Mouse (Mus musculus): ENCODE measurements around the gene Zrsr2. TPM values are rescaled to one million over a fixed set of nuclear protein-coding genes. Genes with fewer than 3 reads are reported as not detected.
A peak's percentile ranks its signal among the peaks of the same experiment; 100 is the strongest.

Zrsr2 gene
- polyA plus RNA-seq, 1 experiment from 2014 or later, result 53.4 TPM

DNA sequence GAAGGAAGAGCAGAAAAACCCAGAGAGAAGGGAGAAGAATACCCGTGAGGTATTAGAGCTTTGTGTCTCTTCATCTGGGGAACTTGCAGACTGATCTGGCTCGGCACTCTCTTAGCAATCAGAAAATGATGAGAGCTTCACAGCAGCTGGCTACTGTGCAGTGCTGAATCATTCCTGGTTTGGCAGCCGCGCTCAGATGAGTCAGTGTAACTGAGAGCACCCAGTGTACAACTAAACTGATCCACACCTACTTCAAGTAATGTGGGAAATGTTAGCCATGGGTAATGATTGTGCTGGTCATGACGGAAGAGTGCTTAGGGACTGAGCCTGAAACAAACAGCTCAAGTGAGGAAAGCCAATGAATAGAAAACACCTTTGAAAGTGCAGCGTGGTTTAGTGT lies 19.9 kb downstream of the Zrsr2 start:
- H3K36me3 ChIP-seq (replicated peaks), result no peaks in the 10 kb centered on the region
- H3K4me1 ChIP-seq, result no peaks in the 10 kb centered on the region
- no peak overlapping the region for H3K4me3 ChIP-seq
- H3K9me3 ChIP-seq, result no peaks in the 10 kb centered on the region
- H3K27me3 ChIP-seq (replicated peaks), result no peaks in the 10 kb centered on the region; the same call in 1 of the 2 replicates
- no peak overlapping the region for H3K4me2 ChIP-seq
- no peak overlapping the region for H3K9ac ChIP-seq
- no peak for ATAC-seq (replicated peaks)
- WGBS, result 91% methylated on average over 6 of the region's 6 CpGs
- H3K27ac ChIP-seq, result no peak overlapping the region

DNA sequence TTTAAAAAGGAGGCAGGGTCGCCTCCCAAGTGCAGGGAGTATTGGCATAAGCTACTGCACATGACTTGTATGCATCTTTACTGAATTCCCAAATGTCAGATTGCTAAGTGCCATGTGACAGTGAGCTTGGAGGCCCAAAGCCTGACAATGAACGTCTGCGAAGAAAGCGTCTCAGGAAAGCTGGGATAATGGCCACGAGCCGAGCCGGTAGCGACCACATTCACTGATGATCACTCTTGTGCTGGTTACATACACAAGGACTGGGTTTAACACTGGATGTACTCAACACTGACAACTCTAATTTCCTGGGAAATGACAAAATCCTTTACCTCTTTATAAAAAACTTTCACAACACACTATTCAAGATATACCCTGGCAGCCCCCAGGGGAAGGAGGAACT lies 23.7 kb downstream of the Zrsr2 start:
- Histone ChIP-seq H3K4me3 (no peak overlapping the region), H3K27ac (no peak overlapping the region), H3K9me3 (no peaks in the 10 kb centered on the region), H3K4me2 (no peak overlapping the region), H3K27me3 (replicated peaks) (no peaks in the 10 kb centered on the region; the same call in 1 of the 2 replicates), H3K9ac (no peak overlapping the region), H3K4me1 (no peaks in the 10 kb centered on the region), H3K36me3 (replicated peaks) (no peaks in the 10 kb centered on the region)
- ATAC-seq (replicated peaks), result no peak
- 85% methylated on average over 8 of the region's 8 CpGs for WGBS

GRCm38 (mm10) chrX:163929550-163929949 lies 28.9 kb downstream of the Zrsr2 start:
- ATAC-seq (replicated peaks), result no peak
- Histone ChIP-seq H3K27ac (no peak overlapping the region), H3K4me2 (no peak overlapping the region), H3K4me3 (no peak overlapping the region), H3K9me3 (no peaks in the 10 kb centered on the region), H3K9ac (no peak overlapping the region), H3K36me3 (replicated peaks) (no peaks in the 10 kb centered on the region), H3K27me3 (replicated peaks) (no peaks in the 10 kb centered on the region; the same call in 1 of the 2 replicates), H3K4me1 (no peaks in the 10 kb centered on the region)

DNA sequence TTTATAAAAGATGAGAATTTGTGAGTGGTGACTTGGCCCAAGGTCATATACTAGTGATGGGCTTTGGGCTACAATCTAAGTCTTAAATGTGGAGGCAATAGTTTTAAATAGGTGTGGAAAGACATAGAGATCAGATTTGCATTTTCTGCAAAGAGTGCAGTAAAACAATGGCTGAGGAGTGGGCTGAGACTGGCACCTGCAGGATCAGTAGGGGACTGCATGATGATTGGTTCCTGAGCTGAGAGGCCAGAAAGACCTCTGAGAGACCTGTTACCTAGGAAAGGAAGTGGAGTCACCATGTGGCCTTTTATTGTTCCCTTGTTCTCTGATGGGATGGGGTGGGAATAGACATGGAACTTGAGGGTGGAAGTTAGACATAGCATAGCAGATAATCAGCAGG lies 45.7 kb downstream of the Zrsr2 start:
- no peak overlapping the region for H3K4me3 ChIP-seq
- H3K4me2 ChIP-seq, result no peak overlapping the region
- no peaks in the 10 kb centered on the region for H3K4me1 ChIP-seq
- no peaks in the 10 kb centered on the region for H3K27me3 ChIP-seq (replicated peaks)
- no peaks in the 10 kb centered on the region for H3K9me3 ChIP-seq
- no peaks in the 10 kb centered on the region for H3K36me3 ChIP-seq (replicated peaks)
- ATAC-seq (replicated peaks), result no peak
- H3K27ac ChIP-seq, result no peak overlapping the region
- H3K9ac ChIP-seq, result no peak overlapping the region

DNA sequence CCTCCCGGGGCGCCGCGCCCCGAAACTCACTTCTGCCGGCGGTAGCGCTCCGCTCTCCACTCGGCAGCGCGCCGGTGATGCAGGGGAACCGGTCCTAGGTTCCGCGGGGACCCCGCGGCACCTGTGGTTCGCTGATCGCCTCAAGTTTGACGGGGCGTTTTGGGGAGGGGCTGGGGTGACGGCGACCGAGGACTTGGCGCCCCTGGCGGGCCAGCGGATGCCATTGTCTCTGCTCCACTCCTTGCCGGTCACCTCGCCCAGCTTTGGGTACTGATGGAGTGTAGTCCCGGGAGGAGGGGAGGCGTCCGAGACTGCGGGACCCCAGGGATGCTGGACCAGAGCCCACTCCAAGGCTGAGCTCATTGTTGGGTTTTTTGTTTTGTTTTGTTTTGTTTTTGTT lies 49.1 kb downstream of the Zrsr2 start:
- Histone ChIP-seq H3K27me3 (replicated peaks) (no peaks in the 10 kb centered on the region; the same call in 1 of the 2 replicates), H3K4me2 (peak overlapping the region; percentile 49), H3K4me3 (peak overlapping the region; percentile 68), H3K9me3 (no peaks in the 10 kb centered on the region), H3K9ac (peak overlapping the region; percentile 55), H3K27ac (peak overlapping the region; percentile 89), H3K36me3 (replicated peaks) (no peaks in the 10 kb centered on the region), H3K4me1 (no peaks in the 10 kb centered on the region)
- peak; percentile 44 for ATAC-seq (replicated peaks)
- WGBS, result 19% methylated on average over 34 of the region's 34 CpGs

DNA sequence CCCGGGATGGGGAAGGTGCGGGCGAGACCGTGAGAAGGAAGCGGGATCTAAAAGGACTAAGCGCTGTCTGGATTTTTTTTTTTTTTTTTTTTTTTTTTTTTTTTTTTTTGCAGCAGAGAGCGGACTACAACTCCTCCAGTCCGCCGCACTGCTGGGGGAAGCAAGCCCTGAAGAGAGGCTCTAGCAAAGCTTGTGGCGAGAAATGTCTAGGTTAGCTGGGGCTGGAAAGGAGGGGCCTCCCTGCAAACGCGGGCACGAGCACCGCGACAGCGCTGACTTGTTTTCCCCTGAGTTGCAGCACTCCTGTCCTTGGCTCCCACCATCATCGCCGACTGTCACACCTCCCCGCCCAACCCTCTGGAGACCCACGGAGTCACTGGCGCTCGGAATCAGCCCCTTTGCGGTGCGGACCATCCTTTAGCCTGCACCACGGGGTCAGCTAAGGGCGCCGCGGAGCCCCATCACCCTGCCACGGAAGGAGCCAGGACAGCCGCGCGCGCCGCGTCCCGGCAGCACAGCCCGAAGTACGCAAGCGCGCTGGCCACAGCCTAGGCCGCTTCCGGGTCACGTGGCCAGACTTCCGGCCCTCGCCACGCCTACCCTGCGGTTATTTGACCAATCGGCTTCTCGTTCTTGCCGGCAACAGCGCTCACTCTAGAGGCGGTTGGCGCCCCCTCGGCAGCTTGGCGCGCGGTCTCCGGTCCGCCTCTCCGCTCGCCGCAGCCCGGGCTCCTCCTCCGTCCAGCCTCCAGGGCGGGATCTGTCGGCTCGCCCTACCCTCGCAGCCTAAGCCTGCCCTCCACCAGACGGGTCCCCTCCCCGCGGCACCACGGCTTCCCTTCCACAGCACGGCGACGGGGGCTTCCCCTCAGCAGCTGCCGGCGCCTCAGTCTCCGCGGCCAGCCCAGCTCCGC lies 49.9 kb downstream of the Zrsr2 start, which contains the start of gene Ap1s2:
TSS of gene Ap1s2 (plus strand) at position 681 of the 914 bp plus-strand sequence.
- H3K4me2 ChIP-seq, result peak within 1 kb of the TSS; percentile 49
- WGBS, result 23% methylated on average over 79 of the region's 80 CpGs
- peak within 1 kb of the TSS; percentile 68 for H3K4me3 ChIP-seq
- H3K27ac ChIP-seq, result peak within 1 kb of the TSS; percentile 89
- ATAC-seq (replicated peaks), result peak; percentile 99
- no peaks in the 10 kb centered on the region; the same call in none of the 2 replicates for H3K27me3 ChIP-seq (replicated peaks)
- H3K4me1 ChIP-seq, result no peaks in the 10 kb centered on the region
- peak within 1 kb of the TSS; percentile 55 for H3K9ac ChIP-seq
- no peaks in the 10 kb centered on the region for H3K36me3 ChIP-seq (replicated peaks)
- no peaks in the 10 kb centered on the region for H3K9me3 ChIP-seq

DNA sequence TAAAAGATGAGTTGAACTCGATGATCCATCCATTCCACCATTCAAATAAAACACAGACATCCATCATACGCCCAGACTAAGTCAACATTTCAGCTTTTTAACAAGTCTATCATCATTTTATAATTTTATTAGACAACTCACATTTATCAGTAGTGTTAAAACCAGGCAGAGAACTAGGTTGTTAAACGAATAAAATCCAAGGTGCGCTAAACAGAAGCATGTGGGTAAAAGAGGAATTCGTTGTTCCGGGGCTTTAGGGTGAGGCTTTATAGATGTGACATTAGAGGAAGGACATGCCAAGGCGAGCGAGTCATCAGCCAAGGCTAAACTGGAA lies 50.5 kb downstream of the Zrsr2 start:
- H3K9ac ChIP-seq, result no peak overlapping the region
- no peaks in the 10 kb centered on the region for H3K4me1 ChIP-seq
- no peaks in the 10 kb centered on the region; the same call in none of the 2 replicates for H3K27me3 ChIP-seq (replicated peaks)
- 23% methylated on average over 8 of the region's 8 CpGs for WGBS
- ATAC-seq (replicated peaks), result no peak
- peak overlapping the region; percentile 68 for H3K4me3 ChIP-seq
- H3K27ac ChIP-seq, result peak overlapping the region; percentile 89
- H3K36me3 ChIP-seq (replicated peaks), result no peaks in the 10 kb centered on the region
- H3K9me3 ChIP-seq, result no peaks in the 10 kb centered on the region
- peak overlapping the region; percentile 46 for H3K4me2 ChIP-seq

GRCm38 (mm10) chrX:163906861-163907260 lies 51.6 kb downstream of the Zrsr2 start:
- no peaks in the 10 kb centered on the region; the same call in none of the 2 replicates for H3K27me3 ChIP-seq (replicated peaks)
- H3K36me3 ChIP-seq (replicated peaks), result no peaks in the 10 kb centered on the region
- H3K9ac ChIP-seq, result no peak overlapping the region
- H3K4me1 ChIP-seq, result no peaks in the 10 kb centered on the region
- WGBS, result 90% methylated on average over 2 of the region's 2 CpGs
- no peak overlapping the region for H3K4me3 ChIP-seq
- no peak overlapping the region for H3K27ac ChIP-seq
- no peak for ATAC-seq (replicated peaks)
- no peak overlapping the region for H3K4me2 ChIP-seq
- no peaks in the 10 kb centered on the region for H3K9me3 ChIP-seq

- Histone ChIP-seq H3K4me1 (no peaks in the 10 kb centered on the region), H3K9me3 (no peaks in the 10 kb centered on the region), H3K27ac (no peak overlapping the region), H3K9ac (no peak overlapping the region), H3K4me2 (no peak overlapping the region), H3K27me3 (replicated peaks) (no peaks in the 10 kb centered on the region; the same call in none of the 2 replicates), H3K36me3 (replicated peaks) (no peaks in the 10 kb centered on the region), H3K4me3 (no peak overlapping the region)
- 62% methylated on average over 5 of the region's 5 CpGs for WGBS
- no peak for ATAC-seq (replicated peaks)
These were observed 58.9 kb downstream of the Zrsr2 start for GRCm38 (mm10) chrX:163899431-163900020.

- Histone ChIP-seq H3K4me1 (no peaks in the 10 kb centered on the region), H3K36me3 (replicated peaks) (no peaks in the 10 kb centered on the region), H3K9ac (no peak overlapping the region), H3K9me3 (no peaks in the 10 kb centered on the region), H3K4me2 (no peak overlapping the region), H3K4me3 (no peak overlapping the region), H3K27ac (no peak overlapping the region), H3K27me3 (replicated peaks) (no peaks in the 10 kb centered on the region; the same call in none of the 2 replicates)
- 95% methylated on average over 1 of the region's 1 CpGs for WGBS
- no peak for ATAC-seq (replicated peaks)
These were observed 61.1 kb downstream of the Zrsr2 start for GRCm38 (mm10) chrX:163897354-163897753.

- no peaks in the 10 kb centered on the region for H3K9me3 ChIP-seq
- no peak overlapping the region for H3K4me3 ChIP-seq
- WGBS, result 45% methylated on average over 4 of the region's 4 CpGs
- no peak for ATAC-seq (replicated peaks)
- H3K27me3 ChIP-seq (replicated peaks), result no peaks in the 10 kb centered on the region
- no peak overlapping the region for H3K9ac ChIP-seq
- H3K27ac ChIP-seq, result no peak overlapping the region
- H3K36me3 ChIP-seq (replicated peaks), result no peaks in the 10 kb centered on the region
- H3K4me2 ChIP-seq, result no peak overlapping the region
- H3K4me1 ChIP-seq, result no peaks in the 10 kb centered on the region
These were observed 72.9 kb downstream of the Zrsr2 start for GRCm38 (mm10) chrX:163885539-163885981.
